In the genomic region with DNA sequence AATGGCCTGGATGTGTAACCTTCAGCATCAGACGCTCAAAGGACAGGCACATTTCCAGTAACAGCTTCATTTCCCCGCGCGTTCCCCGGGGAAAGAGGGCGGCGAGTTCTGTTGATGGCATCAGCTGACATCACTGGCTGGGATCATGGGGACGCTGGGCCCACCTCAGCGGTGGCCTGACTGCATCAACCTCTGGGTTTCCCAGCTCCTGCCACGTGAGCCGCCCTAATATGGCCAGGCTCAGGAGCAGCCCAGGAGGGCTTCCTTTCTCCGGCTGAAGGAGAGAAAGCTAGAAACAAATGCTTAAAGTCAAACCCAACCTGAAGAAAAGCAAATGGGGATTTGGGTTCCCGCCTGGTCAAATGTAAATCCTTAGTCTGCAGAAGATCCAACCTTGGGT, we compare ENCODE assay signal across 8 mouse cellular contexts. TPM values are rescaled to one million over a fixed set of nuclear protein-coding genes. Genes with fewer than 3 reads are reported as not detected.
A peak's percentile ranks its signal among the peaks of the same experiment; 100 is the strongest.
DNase-seq lines count a peak whose midpoint lies in the region; TF ChIP-seq lines count a peak whose summit lies in the region.

No protein-coding gene starts in this region.

- TF ChIP-seq POLR2A in small intestine, adult 2 months (IDR thresholded peaks at IDR 0.05; ENCODE audit: low read depth, low read length), result no peak

- H3K4me1 ChIP-seq in small intestine, adult 2 months (ENCODE audit: control insufficient read depth, insufficient read depth, insufficient read length, low read length), result peaks cover 6% of the 10 kb centered on the region

- TF ChIP-seq CTCF in small intestine, adult 2 months (IDR thresholded peaks at IDR 0.05; ENCODE audit: extremely low read depth, insufficient read length, insufficient replicate concordance, low read depth, low read length), result no peak

- no peaks in the 10 kb centered on the region for H3K36me3 ChIP-seq in small intestine, adult 2 months (ENCODE audit: control insufficient read depth, insufficient read depth, low read length)

- H3K27me3 ChIP-seq in small intestine, adult 2 months (ENCODE audit: control insufficient read depth, insufficient read depth, low read length), result peaks cover 11% of the 10 kb centered on the region

- WGBS in small intestine, adult 2 months, result 47% methylated on average over 13 of the region's 13 CpGs

- DNase-seq in thymus, postnatal 4 days, result peak; percentile 27
- no peak for DNase-seq in thymus, postnatal 25 days
- peak; percentile 26 for DNase-seq in embryo, embryonic 11.5 days (ENCODE audit: low read depth, low spot score)
- peak; percentile 26 for DNase-seq in heart, adult 8-10 months (ENCODE audit: low spot score)
- DNase-seq in kidney, postnatal 25 days, result peak; percentile 4 to 42
- peak; percentile 20 for DNase-seq in lung, postnatal 10 days
- DNase-seq in urinary bladder, adult 18-20 months (ENCODE audit: low spot score in 2 of 2), result no peak

- no peak overlapping the region for H3K27ac ChIP-seq in small intestine, adult 2 months (ENCODE audit: insufficient read depth, low read depth, low read length)

- peak overlapping the region; percentile 91 for H3K4me3 ChIP-seq in small intestine, adult 2 months (ENCODE audit: low read depth, low read length)

RNA-seq across cellular contexts. Expression of a gene that starts 0.5 kb away (rescaled TPM):
- total RNA-seq in heart, adult 8-10 months (2022), result 10 to 100 TPM; 18.1 to 24.4 (median 23.3) TPM
- polyA plus RNA-seq in small intestine, adult 2 months (2012; rRNA removed), result 0.90 and 2.0 TPM in 2 replicates

Comparison
In these comparisons a context has a peak if more than half of its experiments do, and no peak if none do; other contexts are left out.
1. DNase-seq: peak in thymus, postnatal 4 days (single experiment), embryo, embryonic 11.5 days (single experiment), heart, adult 8-10 months (single experiment), kidney, postnatal 25 days (2 of 2) and lung, postnatal 10 days (single experiment); none in thymus, postnatal 25 days (single experiment) and urinary bladder, adult 18-20 months (0 of 2).